In genomic region chr6:52584383-52584782, GRCm38 (mm10) we compare ENCODE assay signal across 9 mouse cellular contexts. TPM values are rescaled to one million over a fixed set of nuclear protein-coding genes. Genes with fewer than 3 reads are reported as not detected.
A peak's percentile ranks its signal among the peaks of the same experiment; 100 is the strongest.
DNase-seq lines count a peak whose midpoint lies in the region; ATAC-seq and TF ChIP-seq lines count a peak whose summit lies in the region.
"Had no signal": no experiment of that assay in that cellular context is flagged by ENCODE, and none has a peak within 500 bp of the region (broad histone marks: within the 10 kb centered on the region; RNA-seq: fewer than 3 reads in every experiment).

No protein-coding gene starts in this region.

- no peak overlapping the region for H3K4me3 ChIP-seq in hindbrain, postnatal 0 days (ENCODE audit: low read length)
- H3K4me3 ChIP-seq in neural tube, embryonic 12.5 days: no peak overlapping the region
- no peak overlapping the region for H3K4me3 ChIP-seq in thymus, adult 2 months (ENCODE audit: control insufficient read depth, insufficient read depth, low read length)
- H3K4me3 ChIP-seq: limb, embryonic 12.5 days had no signal

- DNase-seq in adrenal gland, adult 2 months: peak; percentile 49
- DNase-seq in adrenal gland, adult 18-20 months (ENCODE audit: low spot score in 2 of 2): no peak
- peak; percentile 14 to 45 for DNase-seq in adrenal gland, postnatal 36 days
- peak; percentile 3 to 5 for DNase-seq in frontal cortex, postnatal 25 days (ENCODE audit: low spot score in 2 of 2)
- peak; percentile 81 for DNase-seq in hindbrain, postnatal 0 days (ENCODE audit: low spot score)
- peak; percentile 20 to 26 for DNase-seq in left cerebral cortex, postnatal 36 days (ENCODE audit: low spot score in 2 of 2)
- DNase-seq in thymus, adult 2 months: no peak

- H3K4me1 ChIP-seq in hindbrain, postnatal 0 days (ENCODE audit: insufficient read depth, low read length): 0 out of 2 replicates have a peak, but pooled peaks cover 6% of the 10 kb centered on the region
- peaks cover 8% of the 10 kb centered on the region for H3K4me1 ChIP-seq in neural tube, embryonic 12.5 days
- no peaks in the 10 kb centered on the region for H3K4me1 ChIP-seq in thymus, adult 2 months (replicated peaks; ENCODE audit: control insufficient read depth, insufficient read depth, low read length)

- no peaks in the 10 kb centered on the region for H3K9me3 ChIP-seq in hindbrain, postnatal 0 days (ENCODE audit: low read length)
- no peaks in the 10 kb centered on the region for H3K9me3 ChIP-seq in neural tube, embryonic 12.5 days
- H3K9me3 ChIP-seq: limb, embryonic 12.5 days had no signal

- no peak overlapping the region for H3K27ac ChIP-seq in hindbrain, postnatal 0 days
- no peak overlapping the region for H3K27ac ChIP-seq in neural tube, embryonic 12.5 days
- H3K27ac ChIP-seq in thymus, adult 2 months (ENCODE audit: control insufficient read depth, insufficient read depth, low read length): no peak overlapping the region
- H3K27ac ChIP-seq: limb, embryonic 12.5 days had no signal

- 7% methylated on average over 8 of the region's 8 CpGs for WGBS in hindbrain, postnatal 0 days
- WGBS in neural tube, embryonic 12.5 days: 5% methylated on average over 8 of the region's 8 CpGs
- 92% methylated on average over 8 of the region's 8 CpGs for WGBS in thymus, adult 2 months

- H3K36me3 ChIP-seq in hindbrain, postnatal 0 days (ENCODE audit: insufficient read depth, low read length): no peaks in the 10 kb centered on the region
- H3K36me3 ChIP-seq in neural tube, embryonic 12.5 days: no peaks in the 10 kb centered on the region
- H3K36me3 ChIP-seq in thymus, adult 2 months (ENCODE audit: control insufficient read depth, insufficient read depth, low read length): no peaks in the 10 kb centered on the region

- no peak overlapping the region for H3K9ac ChIP-seq in hindbrain, postnatal 0 days (replicated peaks; ENCODE audit: low read length)
- H3K9ac ChIP-seq in neural tube, embryonic 12.5 days: no peak overlapping the region
- H3K9ac ChIP-seq: limb, embryonic 12.5 days had no signal

- H3K27me3 ChIP-seq in hindbrain, postnatal 0 days (ENCODE audit: insufficient read depth, low read length): no peaks in the 10 kb centered on the region
- H3K27me3 ChIP-seq in neural tube, embryonic 12.5 days (replicated peaks): no peaks in the 10 kb centered on the region
- H3K27me3 ChIP-seq in thymus, adult 2 months (ENCODE audit: control insufficient read depth, insufficient read depth, low read length): no peaks in the 10 kb centered on the region

- TF ChIP-seq CTCF in hindbrain, postnatal 0 days (IDR thresholded peaks at IDR 0.05; ENCODE audit: low read depth): no peak
- TF ChIP-seq CTCF in thymus, adult 2 months (IDR thresholded peaks at IDR 0.05; ENCODE audit: borderline replicate concordance, control insufficient read depth, extremely low read depth, insufficient read depth, low read length, poor library complexity): no peak

- H3K4me2 ChIP-seq in hindbrain, postnatal 0 days (ENCODE audit: low read depth, low read length): no peak overlapping the region
- no peak overlapping the region for H3K4me2 ChIP-seq in neural tube, embryonic 12.5 days (replicated peaks)
- H3K4me2 ChIP-seq: limb, embryonic 12.5 days had no signal

- no peak for TF ChIP-seq POLR2A in thymus, adult 2 months (IDR thresholded peaks at IDR 0.05; ENCODE audit: control insufficient read depth, extremely low read depth, insufficient read depth, low read length, poor library complexity)

- ATAC-seq in hindbrain, postnatal 0 days: peak; percentile 84
- peak; percentile 87 for ATAC-seq in neural tube, embryonic 12.5 days (ENCODE audit: low FRiP score, low read depth)

- intact Hi-C loops in left cerebral cortex, postnatal 36 days (cut with DNase I): no loop called here

RNA-seq across cellular contexts. Expression of gene Hibadh, which starts 55.8 kb away (rescaled TPM):
- total RNA-seq in adrenal gland, adult 2 months (2021): 100 to 1,000 TPM; 181 to 188 TPM
- 45.4 and 49.8 TPM in 2 replicates for polyA plus RNA-seq in adrenal gland, adult 2 months (2012; rRNA removed)
- 100 to 1,000 TPM; 181 to 189 TPM for total RNA-seq in adrenal gland, adult 18-20 months (2021)
- 100 to 1,000 TPM; 159 to 203 TPM for total RNA-seq in adrenal gland, postnatal 36 days (2021)
- total RNA-seq in hindbrain, postnatal 0 days (2014; rRNA removed): 24.8 and 35.3 TPM in 2 replicates
- 71.9 and 78.6 TPM in 2 replicates for polyA plus RNA-seq in hindbrain, postnatal 0 days (2015; fragmentation: Nextera tagmentation; extraction: Ambion mirVana)
- total RNA-seq in left cerebral cortex, postnatal 36 days (2021): 10 to 100 TPM; 45.2 to 47.2 TPM
- 63.2 and 63.8 TPM in 2 replicates for polyA plus RNA-seq in neural tube, embryonic 12.5 days (2016; fragmentation: Nextera tagmentation; extraction: Ambion mirVana)
- 56.0 and 66.5 TPM in 2 replicates for polyA plus RNA-seq in thymus, adult 2 months (2012; rRNA removed)

Comparison
In these comparisons a context has a peak if more than half of its experiments do, and no peak if none do; other contexts are left out.
1. DNase-seq: peak in adrenal gland, adult 2 months (single experiment), adrenal gland, postnatal 36 days (2 of 2), frontal cortex, postnatal 25 days (2 of 2), hindbrain, postnatal 0 days (single experiment) and left cerebral cortex, postnatal 36 days (2 of 2); none in adrenal gland, adult 18-20 months (0 of 2) and thymus, adult 2 months (single experiment).